Mouse (Mus musculus) induced T-regulatory cell, adult 2 months (primary cell): ENCODE results near the gene Frem3.
A peak's percentile ranks its signal among the peaks of the same experiment; 100 is the strongest.

Experiments
- DNase-seq: peaks from one replicate; pipeline ENCODE4 v3.0.0-alpha.2; 2012; ENCODE audit warnings: low read depth

Gene Frem3

GRCm38 (mm10) chr8:80710670-80711400, 100.0 kb downstream of the Frem3 start:
- peak; percentile 27 for DNase-seq

- no peak for DNase-seq
Measured at GRCm38 (mm10) chr8:80714461-80714860, 103.6 kb downstream of the Frem3 start.

- no peak for DNase-seq
Measured at GRCm38 (mm10) chr8:80732326-80732725, 121.4 kb downstream of the Frem3 start.

- no peak for DNase-seq
Measured at GRCm38 (mm10) chr8:80738046-80738387, 127.1 kb downstream of the Frem3 start.

GRCm38 (mm10) chr8:80738388-80739154, 127.7 kb downstream of the Frem3 start:
- peak; percentile 63 for DNase-seq

- DNase-seq, result peak; percentile 94
Measured at GRCm38 (mm10) chr8:80739155-80739924, 128.5 kb downstream of the Frem3 start, which contains the start of gene Smarca5. TSS of gene Smarca5 (minus strand) at chr8:80739497.

- no peak for DNase-seq
Measured at GRCm38 (mm10) chr8:80739932-80740331, 129.1 kb downstream of the Frem3 start.
